Mouse (Mus musculus) olfactory bulb, adult 2 months (tissue): ENCODE results near the gene Zmym5.

Experiments used
- CTCF ChIP-seq: fragments of 200-500 bp; IDR thresholded peaks from 2 replicates; pipeline ENCODE4 v1.5.1; 2012; ENCODE audit warnings: low read depth, mild to moderate bottlenecking, low read length, moderate library complexity; ENCODE audit not compliant: insufficient read depth
- POLR2A ChIP-seq: fragments of 200-500 bp; IDR thresholded peaks from 2 replicates; pipeline ENCODE4 v1.6.1; 2012; ENCODE audit warnings: mild to moderate bottlenecking, low read depth, low read length, moderate library complexity; ENCODE audit not compliant: insufficient read depth

DNA sequence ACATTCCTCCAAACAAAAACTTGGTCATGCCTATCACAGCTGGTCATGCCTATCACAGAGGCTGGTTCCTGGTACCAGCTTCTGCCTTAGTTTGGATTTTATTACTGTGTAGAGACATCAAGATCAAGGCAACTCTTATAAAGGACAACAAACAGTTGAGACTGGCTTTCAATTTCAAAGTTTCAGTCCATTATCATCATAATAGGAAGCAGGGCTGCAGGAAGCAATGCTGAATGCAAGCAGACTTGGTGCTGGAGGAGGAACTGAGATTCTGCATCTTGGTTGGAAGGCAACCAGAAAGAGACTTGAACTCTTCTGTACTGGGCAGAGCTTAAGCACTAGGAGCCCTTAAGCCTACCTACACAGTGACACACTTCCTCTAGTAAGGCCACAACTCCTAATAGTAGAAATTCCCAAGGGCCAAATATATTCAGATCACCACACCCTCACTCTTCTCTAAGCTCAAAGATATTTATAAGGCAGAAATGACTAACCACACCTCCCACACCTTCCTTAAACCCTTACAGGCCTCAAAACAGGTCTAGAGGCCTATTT, 19.1 kb upstream of the Zmym5 start:
- TF ChIP-seq POLR2A: no peak
- TF ChIP-seq CTCF: no peak
